Mouse (Mus musculus) kidney, adult 10 weeks (tissue): ENCODE results near the gene Ccdc92b. TPM values are rescaled to one million over a fixed set of nuclear protein-coding genes. Genes with fewer than 3 reads are reported as not detected.

ENCODE experiments used
- polyA plus RNA-seq: library from polyadenylated mRNA; stranded (reverse); fragments of 350-450 nt; fragmentation: Illumina TruSeq; extraction: RNeasy Lipid Tissue Mini Kit (QIAGEN cat#74804); gene quantifications from one replicate; pipeline ENCODE4 v1.2.3, GENCODE M21; 2014; ENCODE audit warnings: low read depth, low replicate concordance

Ccdc92b gene
- polyA plus RNA-seq = not detected

DNA sequence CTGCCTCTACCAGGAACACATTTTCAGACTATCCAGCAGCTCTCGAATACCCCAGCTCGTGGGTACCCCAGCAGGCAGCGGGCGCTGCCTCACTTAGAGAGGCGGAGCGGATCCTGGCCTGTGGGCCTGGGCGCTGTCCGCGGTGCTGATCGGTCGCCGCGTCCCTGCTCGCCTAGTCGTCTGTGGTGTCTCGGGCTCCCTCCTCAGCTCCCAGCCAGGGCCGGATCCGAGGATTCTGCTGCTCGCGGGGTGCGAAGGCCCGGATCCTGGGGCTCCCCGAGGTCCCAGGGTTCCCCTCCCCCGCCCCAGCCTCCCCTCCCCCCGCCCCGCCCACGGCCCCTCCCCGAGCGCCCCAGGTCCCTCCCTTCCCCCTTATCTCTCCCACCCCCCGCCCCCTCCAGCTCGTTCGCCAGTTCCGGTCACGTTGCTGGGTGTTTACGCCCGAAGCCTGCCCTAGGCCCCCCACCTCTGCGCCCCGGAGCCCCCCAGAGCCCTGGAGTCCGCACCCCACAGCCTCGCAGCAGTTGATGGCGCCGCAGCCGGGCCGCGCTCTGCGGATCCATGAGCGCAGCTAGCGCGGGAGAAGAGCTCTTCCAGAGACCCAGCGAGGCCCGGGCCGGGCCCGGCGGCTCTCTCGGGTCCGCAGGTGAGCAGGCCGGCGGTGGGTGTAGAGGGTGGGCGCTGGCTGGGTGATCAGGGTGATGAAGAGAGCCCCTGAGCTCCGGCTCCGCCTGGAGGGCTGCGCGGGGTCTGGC lies at the start of gene Ccdc92b:
Ccdc92b (plus strand) TSS at position 405 of the 755 bp plus-strand sequence.

DNA sequence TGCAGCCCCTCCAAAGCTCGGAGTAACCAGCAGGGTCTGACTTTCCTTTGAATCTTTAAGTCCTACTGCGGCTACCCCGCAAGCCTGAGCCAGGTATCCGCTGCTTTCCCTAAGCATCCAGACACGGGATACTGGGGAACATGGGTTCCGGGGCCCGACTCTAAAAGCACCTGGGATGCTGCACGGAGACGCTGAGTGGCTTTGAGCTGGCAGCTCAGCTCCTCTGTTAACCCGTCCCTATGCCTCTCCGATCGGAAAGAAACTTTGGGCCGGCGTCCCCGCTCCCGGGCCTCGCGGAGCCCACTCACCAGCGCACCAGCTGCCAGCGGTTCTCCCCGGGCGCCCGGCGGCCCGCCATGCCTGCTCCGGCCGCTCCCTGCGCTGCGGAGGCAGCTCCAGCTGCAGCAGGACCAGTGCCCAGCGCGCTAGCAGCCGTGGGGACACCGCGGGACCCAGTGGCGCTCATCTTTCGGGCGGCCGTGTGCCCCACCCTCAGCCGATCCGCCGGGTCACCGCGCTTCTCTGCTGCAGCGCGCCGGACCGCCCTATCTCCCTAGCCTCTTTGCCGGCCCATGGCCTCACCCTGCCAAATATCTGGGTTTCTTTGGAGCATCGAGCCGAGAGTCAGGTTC lies 8.7 kb upstream of the Ccdc92b start, which contains the start of gene Rap1gap2:
Rap1gap2 (minus strand) TSS at position 371 of the 632 bp plus-strand sequence.

DNA sequence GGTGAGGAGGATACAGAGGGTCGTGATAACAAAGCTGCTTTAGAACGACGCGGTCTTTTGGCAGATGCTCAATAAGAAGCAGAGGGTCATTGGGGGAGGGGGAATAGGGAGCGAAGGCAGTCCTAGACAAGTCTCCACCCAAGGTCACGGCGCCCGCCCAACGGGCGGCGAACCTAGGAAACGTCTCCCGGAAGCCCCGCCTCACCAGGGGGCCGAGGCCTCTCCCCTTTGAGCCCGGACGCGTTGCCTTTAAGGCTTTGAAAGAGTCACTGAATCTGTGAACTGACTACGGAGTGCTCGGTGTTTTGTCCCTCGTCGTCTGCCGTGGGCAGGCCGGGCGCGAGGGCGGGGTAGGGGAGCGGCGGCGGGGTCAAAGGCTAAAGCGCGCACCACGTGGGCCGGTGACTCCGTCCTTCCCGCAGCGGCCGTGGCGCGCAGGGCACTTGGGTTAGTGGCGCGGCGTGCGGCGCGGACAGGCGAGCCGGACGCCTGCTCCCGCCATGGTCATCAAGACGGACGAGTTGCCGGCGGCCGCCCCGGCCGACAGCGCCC lies 29.8 kb downstream of the Ccdc92b start, which contains the start of gene Cluh:
Cluh (plus strand) TSS at position 401 of the 552 bp plus-strand sequence.

Other genes with a start within 250 kb of the Ccdc92b start
- gene Rap1gap2, start 8.7 kb upstream of the Ccdc92b start, polyA plus RNA-seq = 7.4 TPM
- gene Cluh, start 29.9 kb downstream of the Ccdc92b start, polyA plus RNA-seq = 11.4 TPM
- gene Pafah1b1, start 105.1 kb downstream of the Ccdc92b start, polyA plus RNA-seq = 427 TPM
- gene Mettl16, start 151.2 kb downstream of the Ccdc92b start, polyA plus RNA-seq = 29.5 TPM
- gene Mnt, start 211.3 kb downstream of the Ccdc92b start, polyA plus RNA-seq = 1.5 TPM